Mouse (Mus musculus): ENCODE data around the gene Aqp11. TPM values are rescaled to one million over a fixed set of nuclear protein-coding genes. Genes with fewer than 3 reads are reported as not detected.

The Aqp11 gene
- polyA plus RNA-seq, 2 experiments: 2.2 to 4.2 TPM

GRCm38 (mm10) chr7:97720109-97720508, 18.0 kb downstream of the Aqp11 start:
- Histone ChIP-seq H3K4me3 (replicated peaks; ENCODE audit: low read length) (no peak overlapping the region), H3K4me1 (ENCODE audit: control insufficient read depth, insufficient read depth, low read length) (no peaks in the 10 kb centered on the region), H3K27me3 (ENCODE audit: control insufficient read depth, insufficient read depth, low read length) (no peaks in the 10 kb centered on the region), H3K27ac (replicated peaks; ENCODE audit: low read depth, low read length) (no peak overlapping the region), H3K9ac (ENCODE audit: low read depth, low read length, severe bottlenecking) (no peak overlapping the region), H3K36me3 (ENCODE audit: control insufficient read depth, insufficient read depth, low read length) (peaks cover 68% of the 10 kb centered on the region), H3K4me2 (replicated peaks; ENCODE audit: low read depth, low read length, severe bottlenecking) (no peak overlapping the region), H3K9me3 (ENCODE audit: control insufficient read depth, low read length) (no peaks in the 10 kb centered on the region)
- ATAC-seq (ENCODE audit: low FRiP score, low read depth) (no peak), DNase-seq (ENCODE audit: low spot score) (no peak)
- WGBS: 82% methylated on average over 5 of the region's 5 CpGs
- no peak for TF ChIP-seq POLR2A (IDR thresholded peaks at IDR 0.05; ENCODE audit: borderline replicate concordance, extremely low read depth, insufficient read depth, insufficient read length)

GRCm38 (mm10) chr7:97719078-97719477, 19.0 kb downstream of the Aqp11 start:
- Histone ChIP-seq H3K4me1 (ENCODE audit: control insufficient read depth, insufficient read depth, low read length) (no peaks in the 10 kb centered on the region), H3K27ac (replicated peaks; ENCODE audit: low read depth, low read length) (no peak overlapping the region), H3K9me3 (ENCODE audit: control insufficient read depth, low read length) (no peaks in the 10 kb centered on the region), H3K4me3 (replicated peaks; ENCODE audit: low read length) (no peak overlapping the region), H3K9ac (ENCODE audit: low read depth, low read length, severe bottlenecking) (no peak overlapping the region), H3K4me2 (replicated peaks; ENCODE audit: low read depth, low read length, severe bottlenecking) (no peak overlapping the region), H3K36me3 (ENCODE audit: control insufficient read depth, insufficient read depth, low read length) (peaks cover 72% of the 10 kb centered on the region), H3K27me3 (ENCODE audit: control insufficient read depth, insufficient read depth, low read length) (no peaks in the 10 kb centered on the region)
- 85% methylated on average over 5 of the region's 5 CpGs for WGBS
- TF ChIP-seq POLR2A (IDR thresholded peaks at IDR 0.05; ENCODE audit: borderline replicate concordance, extremely low read depth, insufficient read depth, insufficient read length): no peak
- no peak for DNase-seq (ENCODE audit: low spot score)
- ATAC-seq (ENCODE audit: low FRiP score, low read depth): no peak

GRCm38 (mm10) chr7:97717326-97717725, 20.8 kb downstream of the Aqp11 start:
- Histone ChIP-seq H3K4me1 (ENCODE audit: control insufficient read depth, insufficient read depth, low read length) (no peaks in the 10 kb centered on the region), H3K4me3 (replicated peaks; ENCODE audit: low read length) (no peak overlapping the region), H3K9me3 (ENCODE audit: control insufficient read depth, low read length) (no peaks in the 10 kb centered on the region), H3K27me3 (ENCODE audit: control insufficient read depth, insufficient read depth, low read length) (no peaks in the 10 kb centered on the region), H3K4me2 (replicated peaks; ENCODE audit: low read depth, low read length, severe bottlenecking) (no peak overlapping the region), H3K27ac (replicated peaks; ENCODE audit: low read depth, low read length) (no peak overlapping the region), H3K36me3 (ENCODE audit: control insufficient read depth, insufficient read depth, low read length) (peaks cover 81% of the 10 kb centered on the region), H3K9ac (ENCODE audit: low read depth, low read length, severe bottlenecking) (no peak overlapping the region)
- no peak for TF ChIP-seq POLR2A (IDR thresholded peaks at IDR 0.05; ENCODE audit: borderline replicate concordance, extremely low read depth, insufficient read depth, insufficient read length)
- no peak for DNase-seq (ENCODE audit: low spot score)
- no peak for ATAC-seq (ENCODE audit: low FRiP score, low read depth)
- 91% methylated on average over 1 of the region's 1 CpGs for WGBS

GRCm38 (mm10) chr7:97714651-97715050, 23.4 kb downstream of the Aqp11 start:
- no peak overlapping the region for H3K4me2 ChIP-seq (replicated peaks; ENCODE audit: low read depth, low read length, severe bottlenecking)
- no peak overlapping the region for H3K9ac ChIP-seq (ENCODE audit: low read depth, low read length, severe bottlenecking)
- no peak for DNase-seq (ENCODE audit: low spot score)
- H3K4me3 ChIP-seq (replicated peaks; ENCODE audit: low read length): no peak overlapping the region
- no peaks in the 10 kb centered on the region for H3K4me1 ChIP-seq (ENCODE audit: control insufficient read depth, insufficient read depth, low read length)
- no peak overlapping the region for H3K27ac ChIP-seq (replicated peaks; ENCODE audit: low read depth, low read length)
- peaks cover 71% of the 10 kb centered on the region for H3K36me3 ChIP-seq (ENCODE audit: control insufficient read depth, insufficient read depth, low read length)
- no peaks in the 10 kb centered on the region for H3K9me3 ChIP-seq (ENCODE audit: control insufficient read depth, low read length)
- 91% methylated on average over 5 of the region's 5 CpGs for WGBS
- no peak for TF ChIP-seq POLR2A (IDR thresholded peaks at IDR 0.05; ENCODE audit: borderline replicate concordance, extremely low read depth, insufficient read depth, insufficient read length)
- ATAC-seq (ENCODE audit: low FRiP score, low read depth): no peak
- no peaks in the 10 kb centered on the region for H3K27me3 ChIP-seq (ENCODE audit: control insufficient read depth, insufficient read depth, low read length)

GRCm38 (mm10) chr7:97709204-97709603, 28.9 kb downstream of the Aqp11 start:
- Histone ChIP-seq H3K36me3 (ENCODE audit: control insufficient read depth, insufficient read depth, low read length) (peaks cover 26% of the 10 kb centered on the region), H3K4me1 (ENCODE audit: control insufficient read depth, insufficient read depth, low read length) (no peaks in the 10 kb centered on the region), H3K27me3 (ENCODE audit: control insufficient read depth, insufficient read depth, low read length) (no peaks in the 10 kb centered on the region), H3K4me2 (replicated peaks; ENCODE audit: low read depth, low read length, severe bottlenecking) (no peak overlapping the region), H3K4me3 (replicated peaks; ENCODE audit: low read length) (no peak overlapping the region), H3K9ac (ENCODE audit: low read depth, low read length, severe bottlenecking) (no peak overlapping the region), H3K27ac (replicated peaks; ENCODE audit: low read depth, low read length) (no peak overlapping the region), H3K9me3 (ENCODE audit: control insufficient read depth, low read length) (no peaks in the 10 kb centered on the region)
- 84% methylated on average over 3 of the region's 3 CpGs for WGBS
- no peak for ATAC-seq (ENCODE audit: low FRiP score, low read depth)
- TF ChIP-seq POLR2A (IDR thresholded peaks at IDR 0.05; ENCODE audit: borderline replicate concordance, extremely low read depth, insufficient read depth, insufficient read length): no peak
- DNase-seq (ENCODE audit: low spot score): no peak

- ATAC-seq (ENCODE audit: low FRiP score, low read depth) (no peak), DNase-seq (ENCODE audit: low spot score) (no peak)
- H3K4me2 ChIP-seq (replicated peaks; ENCODE audit: low read depth, low read length, severe bottlenecking): no peak overlapping the region
- no peaks in the 10 kb centered on the region for H3K9me3 ChIP-seq (ENCODE audit: control insufficient read depth, low read length)
- H3K9ac ChIP-seq (ENCODE audit: low read depth, low read length, severe bottlenecking): no peak overlapping the region
- no peaks in the 10 kb centered on the region for H3K4me1 ChIP-seq (ENCODE audit: control insufficient read depth, insufficient read depth, low read length)
- peaks cover 16% of the 10 kb centered on the region for H3K36me3 ChIP-seq (ENCODE audit: control insufficient read depth, insufficient read depth, low read length)
- 90% methylated on average over 5 of the region's 5 CpGs for WGBS
- no peak overlapping the region for H3K4me3 ChIP-seq (replicated peaks; ENCODE audit: low read length)
- no peak overlapping the region for H3K27ac ChIP-seq (replicated peaks; ENCODE audit: low read depth, low read length)
- no peak for TF ChIP-seq POLR2A (IDR thresholded peaks at IDR 0.05; ENCODE audit: borderline replicate concordance, extremely low read depth, insufficient read depth, insufficient read length)
- H3K27me3 ChIP-seq (ENCODE audit: control insufficient read depth, insufficient read depth, low read length): no peaks in the 10 kb centered on the region
Measured at GRCm38 (mm10) chr7:97707809-97708208, 30.3 kb downstream of the Aqp11 start.

All from limb, embryonic 14.5 days (tissue).